Mouse (Mus musculus) brown adipose tissue, adult 24 weeks (tissue): Measurements from ENCODE around the gene Patj. TPM values are rescaled to one million over a fixed set of nuclear protein-coding genes. Genes with fewer than 3 reads are reported as not detected.
"Not testable (repeated sequence)": the region's sequence is repeated elsewhere in the genome, so short reads cannot be mapped to it uniquely, and the experiment has no call there.

Experiments
- H3K27ac ChIP-seq: fragments of 200-500 bp; replicated peaks from 2 replicates; pipeline ENCODE4 v1.5.1; 2012; ENCODE audit warnings: low read depth, mild to moderate bottlenecking, low read length
- H3K4me1 ChIP-seq: fragments of 200-500 bp; 2 replicates; pipeline ENCODE4 v1.6.1; 2012; ENCODE audit warnings: low read length, mixed read lengths; ENCODE audit not compliant: control insufficient read depth, insufficient read depth, insufficient read length
- H3K4me3 ChIP-seq: fragments of 200-500 bp; 2 replicates; pipeline ENCODE4 v1.5.1; 2012; ENCODE audit warnings: low read depth, mild to moderate bottlenecking, low read length, moderate library complexity; ENCODE audit not compliant: insufficient read depth
- polyA plus RNA-seq: library from polyadenylated mRNA; stranded (reverse); fragments of >200 nt; gene quantifications from 2 replicates; pipeline ENCODE4 v1.2.4, GENCODE M21; 2012; ENCODE audit not compliant: missing spikeins, insufficient read depth, insufficient read length

Patj gene
- polyA plus RNA-seq, 1 experiment: 1.6 TPM

- not testable (repeated sequence) for H3K27ac ChIP-seq, H3K4me1 ChIP-seq
These were observed 329.1 kb downstream of the Patj start for GRCm38 (mm10) chr4:98724682-98725081.

GRCm38 (mm10) chr4:98725439-98725838 lies 329.9 kb downstream of the Patj start:
- H3K4me1 ChIP-seq: peaks cover 2% of the 10 kb centered on the region; the same call in 1 of the 2 replicates
- no peak overlapping the region for H3K27ac ChIP-seq
- H3K4me3 ChIP-seq: no peak overlapping the region

More at GRCm38 (mm10) chr4:98724682-98725081, 329.1 kb downstream of the Patj start:
- H3K4me3 ChIP-seq: not testable (repeated sequence)

GRCm38 (mm10) chr4:98726590-98727237 lies 331.1 kb downstream of the Patj start, which contains the start of gene L1td1:
Gene L1td1 (plus strand): TSS chr4:98726734.
- Histone ChIP-seq H3K4me3 (no peak within 1 kb of the TSS; the same call in 1 of the 2 replicates), H3K4me1 (peaks cover 2% of the 10 kb centered on the region; the same call in 1 of the 2 replicates), H3K27ac (no peak within 1 kb of the TSS)

GRCm38 (mm10) chr4:98727295-98727958 lies 331.8 kb downstream of the Patj start:
- Histone ChIP-seq H3K27ac (no peak overlapping the region), H3K4me3 (no peak overlapping the region), H3K4me1 (peaks cover 2% of the 10 kb centered on the region; the same call in 1 of the 2 replicates)

GRCm38 (mm10) chr4:98727959-98728347 lies 332.4 kb downstream of the Patj start:
- H3K27ac ChIP-seq: no peak overlapping the region
- peaks cover 2% of the 10 kb centered on the region; the same call in 1 of the 2 replicates for H3K4me1 ChIP-seq
- no peak overlapping the region for H3K4me3 ChIP-seq

GRCm38 (mm10) chr4:98728716-98729115 lies 333.1 kb downstream of the Patj start:
- peaks cover 2% of the 10 kb centered on the region; the same call in 1 of the 2 replicates for H3K4me1 ChIP-seq
- no peak overlapping the region for H3K4me3 ChIP-seq
- H3K27ac ChIP-seq: no peak overlapping the region

GRCm38 (mm10) chr4:98733660-98734059 lies 338.1 kb downstream of the Patj start:
- no peak overlapping the region for H3K4me3 ChIP-seq
- H3K4me1 ChIP-seq: no peaks in the 10 kb centered on the region
- H3K27ac ChIP-seq: no peak overlapping the region

- H3K27ac ChIP-seq: no peak overlapping the region
- H3K4me1 ChIP-seq: no peaks in the 10 kb centered on the region
- H3K4me3 ChIP-seq: no peak overlapping the region
These were observed 344.2 kb downstream of the Patj start for GRCm38 (mm10) chr4:98739753-98740152.

- Histone ChIP-seq H3K4me1 (no peaks in the 10 kb centered on the region), H3K4me3 (no peak overlapping the region), H3K27ac (no peak overlapping the region)
These were observed 347.8 kb downstream of the Patj start for GRCm38 (mm10) chr4:98743209-98743905.

GRCm38 (mm10) chr4:98743906-98744210 lies 348.3 kb downstream of the Patj start:
- Histone ChIP-seq H3K4me3 (no peak overlapping the region), H3K4me1 (no peaks in the 10 kb centered on the region), H3K27ac (no peak overlapping the region)

GRCm38 (mm10) chr4:98754456-98754855 lies 358.9 kb downstream of the Patj start:
- Histone ChIP-seq H3K27ac (no peak overlapping the region), H3K4me3 (no peak overlapping the region), H3K4me1 (no peaks in the 10 kb centered on the region)

- Histone ChIP-seq H3K27ac (no peak overlapping the region), H3K4me1 (no peaks in the 10 kb centered on the region), H3K4me3 (no peak overlapping the region)
These were observed 360.6 kb downstream of the Patj start for GRCm38 (mm10) chr4:98756141-98756540.

- H3K4me1 ChIP-seq: no peaks in the 10 kb centered on the region
- H3K27ac ChIP-seq: no peak overlapping the region
- H3K4me3 ChIP-seq: no peak overlapping the region
These were observed 362.6 kb downstream of the Patj start for GRCm38 (mm10) chr4:98758012-98758821.

GRCm38 (mm10) chr4:98758872-98759518 lies 363.4 kb downstream of the Patj start:
- Histone ChIP-seq H3K4me3 (no peak overlapping the region), H3K27ac (no peak overlapping the region), H3K4me1 (no peaks in the 10 kb centered on the region)
